ENCODE assay signal across 8 mouse cellular contexts in genomic region chr13:55622649-55623541, GRCm38 (mm10). TPM values are rescaled to one million over a fixed set of nuclear protein-coding genes. Genes with fewer than 3 reads are reported as not detected.
DNase-seq lines count a peak whose midpoint lies in the region; ATAC-seq and TF ChIP-seq lines count a peak whose summit lies in the region.

Gene Caml, plus strand, starts transcription at chr13:55623005.

- peaks cover 19% of the 10 kb centered on the region for H3K36me3 ChIP-seq in E14TG2a.4 (ENCODE audit: insufficient read depth, low read length)
- H3K36me3 ChIP-seq in forebrain, embryonic 12.5 days (replicated peaks) = peaks cover 26% of the 10 kb centered on the region
- H3K36me3 ChIP-seq in heart, postnatal 0 days (replicated peaks; ENCODE audit: control insufficient read depth, insufficient read depth, low read length) = peaks cover 14% of the 10 kb centered on the region; the same call in 1 of the 2 replicates
- no peaks in the 10 kb centered on the region; the same call in 1 of the 2 replicates for H3K36me3 ChIP-seq in liver, embryonic 16.5 days (ENCODE audit: control insufficient read depth, insufficient read depth)
- peaks cover 20% of the 10 kb centered on the region for H3K36me3 ChIP-seq in neural tube, embryonic 13.5 days
- no peaks in the 10 kb centered on the region; the same call in 1 of the 2 replicates for H3K36me3 ChIP-seq in testis, adult 2 months (ENCODE audit: control insufficient read depth, insufficient read depth, low read length)

- H3K4me3 ChIP-seq in E14TG2a.4 (replicated peaks; ENCODE audit: low read length) = peak within 1 kb of the TSS; percentile 90
- H3K4me3 ChIP-seq in forebrain, embryonic 12.5 days (replicated peaks) = peak within 1 kb of the TSS; percentile 87
- peak within 1 kb of the TSS; percentile 85 for H3K4me3 ChIP-seq in heart, postnatal 0 days (ENCODE audit: low read depth, low read length)
- H3K4me3 ChIP-seq in liver, embryonic 16.5 days (ENCODE audit: low read depth, low read length) = peak within 1 kb of the TSS; percentile 91
- H3K4me3 ChIP-seq in neural tube, embryonic 13.5 days = peak within 1 kb of the TSS; percentile 89
- H3K4me3 ChIP-seq in testis, adult 2 months (ENCODE audit: control insufficient read depth, low read depth, low read length) = peak within 1 kb of the TSS; percentile 96

- TF ChIP-seq CTCF in E14TG2a.4 (conservative IDR thresholded peaks at IDR 0.05; ENCODE audit: low read length) = no peak
- TF ChIP-seq CTCF in heart, postnatal 0 days (IDR thresholded peaks at IDR 0.05; ENCODE audit: low read depth) = no peak
- no peak for TF ChIP-seq CTCF in testis, adult 2 months (IDR thresholded peaks at IDR 0.05; ENCODE audit: control insufficient read depth, insufficient read depth, insufficient replicate concordance, low read depth, low read length)

- peak within 1 kb of the TSS; percentile 79 for H3K4me2 ChIP-seq in forebrain, embryonic 12.5 days
- peak within 1 kb of the TSS; percentile 69 for H3K4me2 ChIP-seq in heart, postnatal 0 days (ENCODE audit: low read depth, low read length)
- H3K4me2 ChIP-seq in liver, embryonic 16.5 days (ENCODE audit: low read depth, low read length) = peak within 1 kb of the TSS; percentile 93
- peak within 1 kb of the TSS; percentile 77 for H3K4me2 ChIP-seq in neural tube, embryonic 13.5 days

- H3K9ac ChIP-seq in forebrain, embryonic 12.5 days = peak within 1 kb of the TSS; percentile 83
- peak within 1 kb of the TSS; percentile 82 for H3K9ac ChIP-seq in heart, postnatal 0 days (replicated peaks; ENCODE audit: low read depth, low read length)
- H3K9ac ChIP-seq in liver, embryonic 16.5 days (ENCODE audit: low read depth, low read length) = peak within 1 kb of the TSS; percentile 84
- H3K9ac ChIP-seq in neural tube, embryonic 13.5 days = peak within 1 kb of the TSS; percentile 90

- H3K4me1 ChIP-seq in E14TG2a.4 (replicated peaks; ENCODE audit: low read depth, low read length) = peaks cover 25% of the 10 kb centered on the region
- H3K4me1 ChIP-seq in forebrain, embryonic 12.5 days = peaks cover 24% of the 10 kb centered on the region
- H3K4me1 ChIP-seq in heart, postnatal 0 days (ENCODE audit: control insufficient read depth, insufficient read depth) = 0 out of 2 replicates have a peak, but pooled peaks cover 7% of the 10 kb centered on the region
- H3K4me1 ChIP-seq in liver, embryonic 16.5 days (ENCODE audit: control insufficient read depth, low read depth, low read length) = peaks cover 19% of the 10 kb centered on the region
- H3K4me1 ChIP-seq in neural tube, embryonic 13.5 days (replicated peaks) = peaks cover 42% of the 10 kb centered on the region
- H3K4me1 ChIP-seq in testis, adult 2 months (ENCODE audit: control insufficient read depth, insufficient read depth, low read length) = peaks cover 2% of the 10 kb centered on the region

- H3K9me3 ChIP-seq in E14TG2a.4 (ENCODE audit: low read length) = no peaks in the 10 kb centered on the region
- H3K9me3 ChIP-seq in forebrain, embryonic 12.5 days = no peaks in the 10 kb centered on the region
- H3K9me3 ChIP-seq in heart, postnatal 0 days (replicated peaks; ENCODE audit: control insufficient read depth, low read length) = no peaks in the 10 kb centered on the region
- no peaks in the 10 kb centered on the region for H3K9me3 ChIP-seq in liver, embryonic 16.5 days (replicated peaks; ENCODE audit: control insufficient read depth, low read length)
- no peaks in the 10 kb centered on the region for H3K9me3 ChIP-seq in neural tube, embryonic 13.5 days

- peak; percentile 99 for ATAC-seq in forebrain, embryonic 12.5 days (ENCODE audit: low FRiP score)
- ATAC-seq in heart, postnatal 0 days (ENCODE audit: insufficient read depth, low read depth) = peak; percentile 98
- peak; percentile 99 for ATAC-seq in liver, embryonic 16.5 days (ENCODE audit: low read depth)
- ATAC-seq in neural tube, embryonic 13.5 days (ENCODE audit: low read depth) = peak; percentile 99

- H3K27ac ChIP-seq in forebrain, embryonic 12.5 days = peak within 1 kb of the TSS; percentile 88
- peak within 1 kb of the TSS; percentile 75 for H3K27ac ChIP-seq in heart, postnatal 0 days (ENCODE audit: low read depth)
- H3K27ac ChIP-seq in liver, embryonic 16.5 days (ENCODE audit: low read length) = peak within 1 kb of the TSS; percentile 79
- H3K27ac ChIP-seq in neural tube, embryonic 13.5 days (replicated peaks) = peak within 1 kb of the TSS; percentile 96
- peak within 1 kb of the TSS; percentile 97 for H3K27ac ChIP-seq in testis, adult 2 months (ENCODE audit: control insufficient read depth, insufficient read depth, low read depth, low read length)

- DNase-seq in c-Kit-positive CD71-positive TER-119-positive erythroid progenitor cells, embryonic 14.5 days (ENCODE audit: low spot score) = peak; percentile 93
- peak; percentile 89 for DNase-seq in heart, postnatal 0 days (ENCODE audit: low spot score)
- peak; percentile 90 to 94 for DNase-seq in kidney, postnatal 4 days

- H3K27me3 ChIP-seq in E14TG2a.4 (ENCODE audit: insufficient read depth, low read length) = no peaks in the 10 kb centered on the region
- no peaks in the 10 kb centered on the region; the same call in 1 of the 2 replicates for H3K27me3 ChIP-seq in forebrain, embryonic 12.5 days
- no peaks in the 10 kb centered on the region for H3K27me3 ChIP-seq in heart, postnatal 0 days (ENCODE audit: control insufficient read depth, insufficient read depth, low read length)
- no peaks in the 10 kb centered on the region for H3K27me3 ChIP-seq in liver, embryonic 16.5 days (ENCODE audit: control insufficient read depth, insufficient read depth, low read depth, low read length)
- H3K27me3 ChIP-seq in neural tube, embryonic 13.5 days = no peaks in the 10 kb centered on the region
- no peaks in the 10 kb centered on the region for H3K27me3 ChIP-seq in testis, adult 2 months (ENCODE audit: control insufficient read depth, insufficient read depth, low read length)

- under 1% methylated on average over 59 of the region's 59 CpGs for WGBS in forebrain, embryonic 12.5 days
- WGBS in heart, postnatal 0 days = under 1% methylated on average over 59 of the region's 59 CpGs
- WGBS in liver, embryonic 16.5 days (ENCODE audit: insufficient replicate concordance) = under 1% methylated on average over 59 of the region's 59 CpGs
- WGBS in neural tube, embryonic 13.5 days = under 1% methylated on average over 59 of the region's 59 CpGs

- TF ChIP-seq EP300 in heart, postnatal 0 days (IDR thresholded peaks at IDR 0.05; ENCODE audit: low read depth) = no peak

- peak; percentile 91 for TF ChIP-seq POLR2A in testis, adult 2 months (IDR thresholded peaks at IDR 0.05; ENCODE audit: control insufficient read depth, low read depth, low read length)

RNA-seq across cellular contexts. Expression of gene Caml, which starts in this region (rescaled TPM):
- polyA plus RNA-seq in forebrain, embryonic 12.5 days (2016; fragmentation: Nextera tagmentation; extraction: Ambion mirVana) = 68.1 and 73.2 TPM in 2 replicates
- total RNA-seq in heart, postnatal 0 days (2014; rRNA removed; ENCODE audit: low replicate concordance) = 17.9 and 18.5 TPM in 2 replicates
- polyA plus RNA-seq in heart, postnatal 0 days (2015; fragmentation: Nextera tagmentation; extraction: Ambion mirVana) = 30.9 and 31.0 TPM in 2 replicates
- polyA plus RNA-seq in liver, embryonic 16.5 days (2015; fragmentation: Nextera tagmentation; extraction: Ambion mirVana) = 13.0 and 13.3 TPM in 2 replicates
- 111 TPM in 2 replicates for polyA plus RNA-seq in neural tube, embryonic 13.5 days (2015; fragmentation: Nextera tagmentation; extraction: Ambion mirVana)
- 24.8 and 26.8 TPM in 2 replicates for polyA plus RNA-seq in testis, adult 2 months (2012; rRNA removed)

Comparison
In these comparisons a context has a peak if more than half of its experiments do, and no peak if none do; other contexts are left out.
1. Peak in every context shown above with its lines: DNase-seq, ATAC-seq, H3K4me3 ChIP-seq and H3K27ac ChIP-seq.